Mouse (Mus musculus): Measurements from ENCODE around the gene Ly6g5b.

DNA sequence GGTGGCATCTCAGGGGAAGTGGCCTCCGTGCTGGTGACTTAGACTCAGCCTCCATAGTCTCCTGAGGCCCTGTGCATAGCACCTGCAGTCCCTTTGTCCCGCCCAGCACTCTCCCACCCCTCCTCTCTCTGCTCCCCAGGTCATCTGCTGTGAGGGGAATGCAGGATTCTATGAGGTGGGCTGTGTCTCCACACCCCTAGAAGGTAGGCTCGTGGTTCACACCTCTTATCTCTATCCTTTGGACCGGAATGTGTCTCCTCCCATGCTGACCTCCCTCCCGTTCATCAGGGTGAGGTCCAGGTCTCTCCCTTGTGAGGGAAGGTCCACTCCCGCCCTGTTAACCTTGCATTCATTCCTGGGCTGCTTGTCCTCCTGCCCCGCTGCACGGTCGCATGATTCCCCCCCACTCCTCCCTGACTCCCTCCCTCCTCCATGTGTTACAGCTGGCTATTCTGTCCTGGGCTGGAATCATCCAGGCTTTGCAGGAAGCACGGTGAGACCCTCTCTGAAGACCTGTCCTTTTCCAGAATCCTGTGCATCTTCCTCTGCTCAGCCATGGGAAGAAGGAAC, 14.9 kb downstream of the Ly6g5b start:
- no peak for TF ChIP-seq CTCF (IDR thresholded peaks at IDR 0.05; ENCODE audit: low read depth)
- no peak for TF ChIP-seq EP300 (IDR thresholded peaks at IDR 0.05; ENCODE audit: low read depth)

All from liver, postnatal 0 days (tissue).